Mouse (Mus musculus) kidney, adult 11 months (tissue): Measurements from ENCODE around the gene Srarp.

Experiments
- DNase-seq: peaks from one replicate; pipeline ENCODE4 v3.0.0; 2022

The Srarp gene

DNA sequence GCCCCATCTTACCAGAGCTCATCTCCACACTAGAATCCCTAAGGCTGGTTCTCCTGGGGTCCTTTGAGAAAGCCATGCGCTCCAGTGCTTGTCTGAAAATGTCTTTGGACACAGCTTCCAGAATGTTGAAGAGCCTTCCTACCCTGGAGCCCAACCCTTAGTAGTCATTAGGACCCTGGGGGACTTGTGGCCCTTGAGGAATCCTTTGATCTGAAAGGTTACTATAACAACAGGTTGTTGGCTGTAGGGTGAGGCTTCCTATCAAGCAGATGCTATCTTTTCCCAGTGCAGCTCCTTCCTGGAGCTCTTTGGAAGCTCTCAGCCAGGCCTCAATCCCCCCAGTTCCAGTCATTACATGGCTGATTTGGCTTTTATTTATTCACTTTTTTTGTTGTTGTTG is at the start of gene Srarp:
Gene Srarp, minus strand, starts transcription at position 132 of the 400 bp plus-strand sequence.
- DNase-seq: no peak

DNA sequence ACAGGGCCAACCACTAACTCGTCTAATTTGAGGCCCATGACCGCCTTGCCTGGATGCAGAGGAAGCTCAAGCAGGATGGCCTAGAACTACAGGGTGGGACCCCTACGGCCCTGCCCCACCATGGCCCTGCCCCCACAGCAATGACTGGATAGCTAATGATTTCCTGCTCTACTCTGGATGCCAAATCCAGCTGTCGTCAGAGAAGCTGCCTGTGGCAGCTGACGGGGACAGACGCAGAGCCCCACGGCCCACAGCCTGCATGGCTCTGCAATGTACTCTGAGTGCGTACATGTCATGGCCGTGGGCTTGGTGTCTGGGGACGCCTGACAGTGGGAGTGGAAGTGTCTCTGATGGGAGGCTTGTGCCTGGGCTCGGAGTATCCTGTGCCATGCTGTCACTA is 48.2 kb upstream of the Srarp start:
- DNase-seq: no peak

DNA sequence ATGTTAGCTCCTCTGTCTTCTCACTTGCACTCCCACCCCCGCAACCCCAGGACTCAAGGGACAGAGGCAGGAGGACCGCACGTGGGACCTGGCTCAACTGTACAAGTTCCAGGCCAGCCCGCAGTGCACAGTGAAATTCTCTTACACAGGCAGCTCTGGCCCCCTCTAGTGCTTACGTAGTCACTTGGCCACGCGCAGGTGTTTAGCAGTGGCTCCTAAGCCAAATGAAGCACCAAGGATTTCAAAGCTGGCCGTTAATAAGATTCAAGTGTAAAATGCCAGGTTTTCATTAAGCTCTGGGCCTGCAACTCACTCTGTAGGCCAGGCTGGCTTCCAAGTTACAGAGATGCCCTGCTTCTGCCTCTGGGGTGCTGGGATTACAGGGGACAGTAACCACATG is 43.5 kb upstream of the Srarp start:
- no peak for DNase-seq

DNA sequence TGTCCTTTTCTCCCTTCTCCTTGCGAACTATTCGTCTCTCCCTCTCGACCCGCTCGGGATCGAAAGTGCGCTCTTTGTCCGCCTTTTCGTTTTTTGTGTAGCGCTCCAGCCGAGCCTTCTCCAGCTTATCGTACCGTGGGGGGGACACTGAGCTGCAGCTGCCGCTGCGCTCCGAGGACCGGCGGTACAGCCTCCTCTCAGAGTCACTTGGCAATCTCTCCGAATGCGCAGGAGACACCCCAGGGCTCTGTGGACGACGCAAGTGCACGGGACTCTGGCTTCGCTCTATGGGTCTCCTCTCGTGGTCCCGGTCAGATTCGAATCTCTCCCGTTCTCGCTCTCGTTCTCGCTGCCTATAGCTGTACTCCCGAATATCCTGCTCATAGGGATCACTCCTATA is 42.9 kb upstream of the Srarp start:
- DNase-seq: no peak

DNA sequence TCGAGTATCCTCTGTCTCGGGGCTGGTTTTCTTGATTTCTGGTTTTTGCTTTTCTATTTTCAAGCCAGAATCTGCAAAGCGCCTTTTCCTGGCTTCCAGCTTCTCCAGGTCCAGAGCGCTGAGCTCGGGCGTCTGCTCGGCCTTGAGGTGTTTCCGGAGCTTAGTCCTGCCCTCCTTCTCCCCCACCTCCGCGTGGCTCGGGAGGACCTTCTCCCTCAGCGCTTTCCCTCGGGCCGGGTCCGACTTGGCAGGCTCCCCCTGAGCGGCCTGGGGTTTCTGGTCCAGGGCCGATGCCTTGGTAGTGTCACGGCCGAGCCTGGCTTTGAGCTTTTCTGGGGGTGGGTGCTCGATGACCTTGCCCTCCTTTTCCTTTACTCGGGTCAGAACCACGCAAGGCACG is 42.3 kb upstream of the Srarp start:
- no peak for DNase-seq

DNA sequence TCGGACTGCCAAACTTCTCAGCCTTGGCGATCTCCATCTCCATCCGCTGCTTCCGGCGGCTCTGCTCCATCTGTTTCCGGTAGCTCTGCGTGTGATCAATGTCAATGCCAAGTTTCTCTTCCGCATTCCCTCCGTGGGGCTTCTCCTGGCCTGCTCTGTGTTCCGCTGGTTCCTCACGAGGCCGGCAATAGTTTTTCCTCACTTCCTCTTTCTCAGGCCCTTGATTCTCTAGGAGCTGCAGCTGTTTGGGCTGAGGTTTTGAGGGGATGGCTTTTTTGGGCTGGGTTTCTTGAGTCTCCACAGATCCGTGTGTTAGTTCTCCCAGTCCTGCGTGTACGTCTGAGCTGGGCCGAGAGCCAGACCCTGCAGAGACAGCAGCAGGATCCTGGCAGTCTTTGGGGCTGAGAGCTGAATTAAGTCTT is 41.8 kb upstream of the Srarp start:
- DNase-seq: no peak

DNA sequence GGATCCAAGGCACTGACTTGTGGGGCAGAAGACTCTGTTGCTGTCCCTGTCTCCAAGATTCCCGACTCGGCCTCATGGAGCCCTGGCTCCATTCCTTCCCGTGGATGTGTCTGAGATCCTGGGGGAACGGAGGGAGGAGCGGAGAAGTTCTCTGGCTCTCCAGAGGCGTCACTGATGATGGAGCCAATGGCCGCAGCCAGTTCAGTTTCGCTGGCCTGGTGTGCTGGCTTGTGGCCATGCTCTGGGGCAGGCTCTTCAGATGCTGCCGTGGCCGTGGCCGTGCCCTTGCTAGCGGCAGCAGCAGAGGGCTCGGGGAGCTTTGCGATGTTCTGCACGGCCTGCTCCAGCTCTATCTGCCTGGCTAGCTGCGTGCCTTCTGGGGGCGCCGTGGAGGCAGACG is 38.5 kb upstream of the Srarp start:
- no peak for DNase-seq

DNA sequence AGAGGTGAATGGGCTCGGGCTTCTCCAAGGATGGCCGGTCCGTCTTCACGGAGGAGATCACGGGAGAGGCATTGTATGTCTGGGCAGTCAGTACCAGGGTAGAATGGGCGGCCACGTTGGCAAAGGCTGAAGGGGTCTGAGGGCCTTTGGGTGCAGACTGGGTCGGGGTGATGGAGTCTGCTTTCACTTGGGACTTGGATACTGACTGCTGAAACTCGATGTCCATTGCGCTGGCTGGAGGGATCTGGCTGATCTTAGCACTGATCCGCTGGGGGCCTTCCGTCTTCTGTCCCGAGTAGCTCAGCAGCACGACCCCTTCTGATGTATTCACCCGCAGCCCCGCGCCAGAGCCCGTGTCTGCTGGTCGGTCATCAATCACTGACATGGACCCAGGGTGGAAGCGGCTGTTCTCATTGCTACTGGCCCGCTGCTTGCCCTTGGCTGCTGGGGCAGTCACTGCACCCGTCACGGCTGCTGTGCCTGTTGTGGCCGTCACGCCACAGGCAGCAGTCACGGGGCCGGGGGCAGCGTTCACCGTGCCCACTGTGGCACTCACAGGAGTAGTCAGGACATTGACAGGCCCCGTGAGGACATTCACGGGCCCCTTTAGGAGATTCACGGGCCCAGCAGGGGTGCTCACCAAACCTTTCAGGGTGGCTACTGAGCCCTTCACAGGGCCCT is 36.9 kb upstream of the Srarp start:
- no peak for DNase-seq

DNA sequence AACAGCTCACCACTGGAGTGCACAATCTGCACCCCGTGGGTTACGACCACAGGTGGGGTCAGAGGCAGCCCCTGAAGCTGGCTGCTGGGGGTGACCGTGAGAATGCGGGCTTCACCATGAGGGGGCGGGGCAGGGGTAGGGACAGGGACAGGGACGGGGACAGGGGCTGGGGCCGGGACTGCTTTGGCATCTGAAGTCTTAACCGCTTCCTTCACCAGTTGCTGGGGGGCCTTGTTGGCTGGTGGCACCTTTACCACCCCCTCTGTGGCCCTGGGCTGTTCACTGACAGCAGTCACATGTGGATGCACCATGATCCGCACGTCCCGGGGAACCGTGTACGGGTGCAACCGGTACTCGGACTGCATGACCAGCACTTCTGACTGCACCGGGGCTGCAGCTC is 35.6 kb upstream of the Srarp start:
- no peak for DNase-seq

DNA sequence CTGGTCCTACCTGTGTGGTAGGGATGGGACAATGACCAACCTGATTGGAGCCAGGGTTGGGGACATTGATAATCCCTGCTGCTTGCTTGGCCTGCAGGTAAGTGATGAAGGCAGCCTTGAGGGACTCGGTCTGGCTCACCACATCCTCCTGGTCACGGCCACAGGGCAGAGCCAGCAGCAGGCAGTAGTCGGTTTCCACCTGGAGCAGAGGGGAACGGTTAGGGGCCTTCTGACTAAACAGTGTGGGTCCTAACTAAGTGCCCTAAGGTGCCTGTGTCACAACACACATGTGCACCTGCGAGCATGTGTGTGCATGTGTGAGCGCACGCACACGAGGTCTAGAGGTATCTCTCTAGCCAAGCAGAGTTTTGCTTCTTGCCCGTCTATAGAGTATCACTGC is 33.4 kb upstream of the Srarp start:
- DNase-seq: no peak

DNA sequence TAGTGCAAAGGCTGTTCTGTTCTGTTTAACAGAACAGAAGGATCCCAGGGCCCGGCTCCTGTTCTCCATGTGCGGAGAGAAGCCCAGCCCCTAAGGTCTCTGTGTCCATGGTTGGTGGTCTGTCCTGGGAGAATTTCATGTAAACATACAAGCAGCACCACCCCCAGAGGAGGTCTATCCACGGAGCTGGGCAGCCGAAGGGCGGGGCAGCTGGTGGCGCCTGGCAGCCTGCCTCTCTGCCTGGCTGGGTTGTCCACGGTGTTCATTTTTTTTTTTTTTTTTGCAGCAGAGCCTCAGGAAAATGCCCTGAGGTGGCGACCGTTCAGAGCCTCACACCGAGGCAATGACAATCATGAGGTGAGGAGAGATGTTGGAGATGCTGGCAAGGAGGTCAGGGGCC is 32.7 kb upstream of the Srarp start:
- no peak for DNase-seq

DNA sequence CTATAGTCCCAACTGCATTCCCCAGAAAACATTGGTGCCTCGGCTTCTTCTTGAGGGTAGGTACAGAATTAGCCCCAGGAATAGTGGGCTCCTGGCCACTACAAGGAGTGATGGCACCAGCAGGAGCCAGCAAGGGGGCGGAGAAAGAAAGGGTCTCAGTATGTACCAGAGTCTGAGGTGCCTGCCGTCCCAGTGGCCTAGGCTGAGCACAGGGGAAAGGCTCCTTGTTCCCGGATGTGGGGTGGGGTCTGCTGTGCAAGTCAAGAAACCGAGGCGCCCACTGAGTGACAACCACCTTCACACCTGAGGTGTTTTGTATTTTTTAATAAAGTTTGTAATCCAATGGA is 31.6 kb upstream of the Srarp start:
- no peak for DNase-seq

DNA sequence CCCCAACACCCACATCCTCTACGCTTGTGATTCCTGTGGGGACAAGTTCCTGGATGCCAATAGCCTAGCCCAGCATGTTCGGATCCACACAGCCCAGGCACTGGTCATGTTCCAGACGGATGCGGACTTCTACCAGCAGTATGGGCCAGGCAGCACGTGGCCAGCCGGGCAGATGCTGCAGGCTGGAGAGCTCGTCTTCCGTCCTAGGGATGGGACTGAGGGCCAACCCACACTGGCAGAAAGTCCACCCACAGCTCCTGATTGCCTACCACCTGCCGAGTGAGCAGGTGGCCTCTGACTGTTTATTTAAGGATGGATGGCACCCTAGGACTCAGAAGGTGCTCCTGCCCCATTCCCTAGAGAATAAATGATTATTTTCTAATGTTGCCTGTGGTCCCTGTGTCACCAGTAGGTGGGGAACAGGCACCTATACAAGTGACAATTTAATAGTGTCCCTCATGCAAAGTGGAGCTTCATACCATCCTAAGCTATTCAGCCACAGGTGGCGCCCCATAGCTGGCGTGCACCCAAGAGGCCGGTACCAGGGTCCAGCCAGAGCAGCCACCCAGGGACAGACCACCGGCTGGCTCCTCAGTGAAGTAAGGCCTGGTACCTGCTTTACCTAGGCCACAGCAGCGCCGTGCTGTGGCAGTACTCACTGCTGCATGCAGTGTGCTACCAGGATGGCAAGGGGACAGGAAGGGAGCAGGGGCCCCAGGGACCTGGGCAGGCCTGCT is 31.1 kb upstream of the Srarp start:
- DNase-seq: no peak

DNA sequence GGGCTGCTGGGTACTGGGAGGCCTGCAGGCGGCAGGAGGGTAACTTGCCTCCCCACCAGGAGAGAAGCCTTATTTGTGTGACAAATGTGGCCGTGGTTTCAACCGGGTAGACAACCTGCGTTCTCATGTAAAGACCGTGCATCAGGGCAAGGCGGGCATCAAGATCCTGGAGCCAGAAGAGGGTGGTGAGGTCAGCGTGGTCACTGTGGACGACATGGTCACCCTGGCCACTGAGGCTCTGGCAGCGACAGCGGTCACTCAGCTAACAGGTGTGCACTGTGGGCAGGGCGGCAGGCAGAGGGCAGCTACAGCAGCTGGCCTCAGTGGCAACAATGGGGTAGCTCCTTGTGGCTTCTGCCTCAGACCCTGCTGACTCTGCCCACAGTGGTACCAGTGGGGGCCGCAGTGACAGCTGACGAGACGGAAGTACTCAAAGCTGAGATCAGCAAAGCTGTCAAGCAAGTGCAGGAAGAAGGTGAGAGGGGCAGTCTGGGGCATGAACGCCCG is 30.4 kb upstream of the Srarp start:
- no peak for DNase-seq

DNA sequence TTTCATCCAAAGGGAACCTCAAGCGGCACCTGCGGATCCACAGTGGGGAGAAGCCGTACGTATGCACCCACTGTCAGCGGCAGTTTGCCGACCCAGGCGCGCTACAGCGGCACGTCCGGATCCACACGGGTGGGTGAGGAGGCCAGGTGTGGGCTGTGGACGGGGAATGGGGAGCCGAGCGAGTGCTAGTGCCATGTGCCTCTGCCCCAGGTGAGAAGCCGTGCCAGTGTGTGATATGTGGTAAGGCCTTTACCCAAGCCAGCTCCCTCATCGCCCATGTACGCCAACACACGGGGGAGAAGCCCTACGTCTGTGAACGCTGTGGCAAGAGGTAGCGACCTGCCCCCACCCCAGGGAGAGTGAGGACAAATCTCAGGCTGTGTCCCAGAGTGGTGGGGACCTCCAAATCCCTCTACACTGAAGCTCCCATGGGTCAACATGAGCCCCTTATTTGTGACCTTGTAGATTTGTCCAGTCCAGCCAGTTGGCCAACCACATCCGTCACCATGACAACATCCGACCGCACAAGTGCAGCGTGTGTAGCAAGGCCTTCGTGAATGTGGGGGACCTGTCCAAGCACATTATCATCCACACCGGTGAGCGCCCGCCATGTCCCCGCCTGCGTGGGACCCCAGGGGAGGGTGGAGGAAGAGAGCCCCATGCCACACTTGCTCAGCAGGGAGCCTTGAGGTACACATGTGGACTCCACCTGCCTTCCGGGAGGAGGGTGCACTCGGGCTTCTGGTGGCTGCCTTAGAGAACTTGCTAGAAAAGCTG is 29.8 kb upstream of the Srarp start:
- DNase-seq: no peak

DNA sequence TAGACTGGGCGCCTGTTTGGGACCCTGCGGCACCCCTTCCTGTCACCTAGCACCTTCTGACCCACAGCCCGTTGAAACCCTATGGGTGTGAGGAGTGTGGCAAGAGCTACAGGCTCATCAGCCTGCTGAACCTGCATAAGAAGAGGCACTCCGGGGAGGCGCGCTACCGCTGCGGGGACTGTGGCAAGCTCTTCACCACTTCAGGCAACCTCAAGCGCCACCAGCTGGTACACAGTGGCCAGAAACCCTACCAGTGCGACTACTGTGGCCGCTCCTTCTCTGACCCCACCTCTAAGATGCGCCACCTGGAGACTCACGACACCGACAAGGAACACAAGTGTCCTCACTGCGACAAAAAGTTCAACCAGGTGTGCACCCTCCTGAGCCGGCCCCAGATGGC is 28.8 kb upstream of the Srarp start:
- DNase-seq: no peak

DNA sequence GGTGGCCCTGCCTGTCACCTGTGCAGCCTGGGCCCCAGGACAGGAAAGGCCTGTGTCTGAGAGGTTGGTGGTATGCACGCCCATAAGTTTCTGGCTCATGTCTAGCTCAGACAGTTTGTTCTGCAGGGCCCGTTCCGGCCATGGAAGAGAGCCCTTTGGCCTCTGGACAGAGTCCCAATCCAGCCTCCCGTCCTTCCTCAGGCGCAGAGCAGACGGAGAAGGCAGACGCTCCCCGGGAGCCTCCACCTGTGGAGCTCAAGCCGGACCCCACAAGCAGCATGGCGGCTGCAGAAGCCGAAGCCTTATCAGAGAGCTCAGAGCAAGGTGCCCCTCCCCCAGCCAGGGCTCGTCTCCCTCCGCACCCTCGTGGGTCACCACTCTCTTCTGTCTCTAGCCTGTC is 27.6 kb upstream of the Srarp start:
- peak; percentile 65 for DNase-seq

DNA sequence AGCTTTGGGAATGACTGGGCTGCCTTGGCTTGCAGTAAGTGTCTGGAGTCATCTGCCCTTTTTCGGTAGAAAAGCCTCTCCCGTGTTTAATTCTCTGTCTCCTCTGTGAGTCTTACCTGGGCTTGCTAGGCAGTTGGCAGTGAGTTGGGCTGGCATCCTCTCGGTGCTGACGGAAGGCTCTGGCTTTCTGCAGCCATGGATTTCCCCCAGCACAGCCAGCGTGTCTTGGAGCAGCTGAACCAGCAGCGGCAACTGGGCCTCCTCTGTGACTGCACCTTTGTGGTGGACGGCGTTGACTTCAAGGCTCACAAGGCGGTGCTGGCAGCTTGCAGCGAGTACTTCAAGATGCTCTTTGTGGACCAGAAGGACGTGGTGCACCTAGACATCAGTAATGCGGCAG is 25.7 kb upstream of the Srarp start:
- DNase-seq: no peak

DNA sequence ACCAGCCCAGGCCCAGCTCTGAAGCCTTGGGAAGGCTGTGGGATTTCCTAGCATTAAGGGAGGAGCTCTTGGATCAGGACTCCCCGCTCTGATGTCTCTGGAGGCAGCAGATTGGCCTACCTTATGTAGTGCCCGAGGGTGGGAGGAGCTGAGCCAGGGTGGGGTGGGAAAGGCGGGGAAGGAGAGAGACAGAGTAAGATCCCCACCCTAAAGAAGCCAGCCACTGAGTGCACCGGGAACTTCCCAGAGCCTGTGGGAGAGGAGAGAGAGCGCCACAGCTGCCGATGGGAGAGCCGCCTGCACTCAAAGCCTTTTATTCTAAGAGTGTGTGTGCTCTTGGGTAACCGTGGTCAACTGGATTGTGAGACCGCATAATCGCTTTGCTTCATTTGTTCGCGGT is 25.2 kb upstream of the Srarp start:
- no peak for DNase-seq

DNA sequence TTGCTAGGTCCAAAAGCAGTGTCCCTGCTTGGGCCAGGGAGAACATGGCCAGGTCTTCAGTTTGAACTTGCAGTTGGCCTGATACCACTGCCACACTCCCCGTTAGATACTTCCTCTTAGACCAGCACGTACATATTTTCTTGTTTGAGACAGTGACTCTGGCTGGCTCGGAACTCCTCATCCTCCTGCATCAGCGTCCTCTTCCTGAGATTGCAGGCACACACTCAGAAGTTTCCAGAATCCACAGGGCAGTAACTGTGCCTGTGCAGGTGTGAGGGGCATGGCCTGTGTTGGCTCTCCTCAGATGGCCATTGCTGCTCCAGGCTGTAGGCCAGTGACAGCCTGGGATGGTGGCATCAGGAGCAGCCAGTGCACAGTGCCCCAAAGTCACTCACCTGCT is 24.6 kb upstream of the Srarp start:
- DNase-seq: no peak

DNA sequence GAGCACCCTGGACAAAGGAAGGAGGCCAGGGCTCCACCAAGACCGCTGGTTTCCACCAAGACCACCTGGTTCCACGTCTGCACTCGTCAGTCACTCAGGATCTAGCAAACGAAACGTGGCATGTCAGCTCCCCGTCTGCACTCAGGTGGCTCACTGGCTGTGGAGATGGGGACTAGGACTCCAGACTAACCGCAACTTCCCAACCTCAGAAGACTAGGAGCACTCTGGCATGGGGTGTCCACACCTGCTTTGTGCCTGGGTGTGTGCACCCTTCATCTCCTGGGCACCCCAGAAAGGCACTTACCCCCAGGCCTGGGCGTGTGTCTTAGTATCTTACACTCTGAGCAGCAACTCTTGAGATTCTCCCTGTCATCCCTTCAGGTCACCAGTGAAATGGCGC is 23.9 kb upstream of the Srarp start:
- no peak for DNase-seq

DNA sequence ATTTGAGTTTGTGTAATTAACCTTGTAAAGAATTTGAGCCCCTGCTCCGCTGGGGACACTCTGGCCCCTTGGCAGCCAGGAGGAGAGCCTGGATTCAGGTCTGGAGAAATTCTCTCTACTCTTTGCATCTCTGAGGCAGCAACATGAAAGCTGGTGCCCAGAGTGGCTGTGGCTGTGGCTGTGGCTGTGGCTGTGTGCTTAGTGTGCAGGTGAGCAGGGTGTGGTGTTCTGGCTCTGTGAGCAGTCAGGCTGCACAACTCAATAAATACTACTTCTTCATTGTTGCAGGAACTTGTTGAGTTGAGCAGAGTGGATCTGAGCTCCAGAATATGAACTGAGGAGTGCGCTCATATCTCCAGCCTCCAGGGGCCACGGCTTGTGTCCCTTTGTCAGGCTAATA is 23.0 kb upstream of the Srarp start:
- no peak for DNase-seq

DNA sequence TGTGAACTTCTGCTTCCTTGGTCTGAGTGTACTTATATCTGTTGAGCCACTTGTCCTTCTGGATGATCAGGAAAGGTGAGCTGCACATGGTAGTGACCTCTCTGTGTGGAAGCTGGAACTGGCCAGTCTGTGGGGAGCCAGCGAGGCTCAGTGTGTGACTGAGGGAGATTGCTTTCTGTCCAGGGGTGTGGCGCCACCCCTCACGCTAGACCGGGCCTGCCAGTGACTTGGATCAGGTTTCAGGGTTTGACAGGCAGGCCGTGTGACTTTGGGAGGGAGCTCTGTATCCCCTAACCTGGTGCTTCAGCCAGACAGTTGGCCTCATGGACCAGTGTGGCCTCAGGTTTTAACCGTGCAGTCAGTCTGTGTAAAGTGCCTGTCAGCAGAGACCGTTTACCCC is 22.3 kb upstream of the Srarp start:
- peak; percentile 58 for DNase-seq
